Mouse (Mus musculus): ENCODE data around the gene Mycl.

Mycl gene

GRCm38 (mm10) chr4:123016451-123016957, 21.1 kb downstream of the Mycl start, which contains the start of gene Trit1:
Gene Trit1 (plus strand): TSS chr4:123016597.
- peak; percentile 94 for DNase-seq (ENCODE audit: low spot score)

- no peak for DNase-seq (ENCODE audit: low spot score)
Measured at GRCm38 (mm10) chr4:123021591-123021990, 26.1 kb downstream of the Mycl start.

- DNase-seq (ENCODE audit: low spot score), result no peak
Measured at GRCm38 (mm10) chr4:123022896-123023295, 27.4 kb downstream of the Mycl start.

GRCm38 (mm10) chr4:123025418-123025817, 30.0 kb downstream of the Mycl start:
- DNase-seq (ENCODE audit: low spot score), result no peak

GRCm38 (mm10) chr4:123026161-123026560, 30.7 kb downstream of the Mycl start:
- no peak for DNase-seq (ENCODE audit: low spot score)

GRCm38 (mm10) chr4:123026597-123026996, 31.1 kb downstream of the Mycl start:
- no peak for DNase-seq (ENCODE audit: low spot score)

GRCm38 (mm10) chr4:123034841-123035240, 39.4 kb downstream of the Mycl start:
- no peak for DNase-seq (ENCODE audit: low spot score)

- no peak for DNase-seq (ENCODE audit: low spot score)
Measured at GRCm38 (mm10) chr4:123035636-123036035, 40.2 kb downstream of the Mycl start.

- no peak for DNase-seq (ENCODE audit: low spot score)
Measured at GRCm38 (mm10) chr4:123036710-123037109, 41.3 kb downstream of the Mycl start.

GRCm38 (mm10) chr4:123041131-123041530, 45.7 kb downstream of the Mycl start:
- DNase-seq (ENCODE audit: low spot score), result no peak

- DNase-seq (ENCODE audit: low spot score), result no peak
Measured at GRCm38 (mm10) chr4:123043858-123044257, 48.4 kb downstream of the Mycl start.

- DNase-seq (ENCODE audit: low spot score), result no peak
Measured at GRCm38 (mm10) chr4:123044842-123045241, 49.4 kb downstream of the Mycl start.

- DNase-seq (ENCODE audit: low spot score), result no peak
Measured at GRCm38 (mm10) chr4:123046300-123046699, 50.8 kb downstream of the Mycl start.

GRCm38 (mm10) chr4:123050681-123051211, 55.3 kb downstream of the Mycl start:
- peak; percentile 79 for DNase-seq (ENCODE audit: low spot score)
